Mouse (Mus musculus): ENCODE measurements at regions not wholly inside any gene's neighbourhood (a gene's known extent, or its start where the extent isn't known, plus 50 kb on each side); places are given as distances from the start of the nearest gene placed in this dataset.

- no peaks in the 10 kb centered on the region for H3K27me3 ChIP-seq (ENCODE audit: low read depth, poor library complexity, severe bottlenecking)
- no peak overlapping the region for H3K4me3 ChIP-seq
- no peak overlapping the region for H3K27ac ChIP-seq (replicated peaks)
- no peak for DNase-seq (ENCODE audit: low spot score)
- no peaks in the 10 kb centered on the region for H3K9me3 ChIP-seq (replicated peaks)
- no peaks in the 10 kb centered on the region for H3K36me3 ChIP-seq
- WGBS = 85% methylated on average over 2 of the region's 2 CpGs
- H3K4me1 ChIP-seq = no peaks in the 10 kb centered on the region
These were observed 230.4 kb downstream of the Gm21750 start for GRCm38 (mm10) chr14:73891451-73891850.

GRCm38 (mm10) chr14:73894844-73895243, 233.8 kb downstream of the Gm21750 start:
- no peak for DNase-seq (ENCODE audit: low spot score)
- H3K27ac ChIP-seq (replicated peaks) = no peak overlapping the region
- H3K36me3 ChIP-seq = no peaks in the 10 kb centered on the region
- no peaks in the 10 kb centered on the region for H3K4me1 ChIP-seq
- H3K27me3 ChIP-seq (ENCODE audit: low read depth, poor library complexity, severe bottlenecking) = no peaks in the 10 kb centered on the region
- no peak overlapping the region for H3K4me3 ChIP-seq
- H3K9me3 ChIP-seq (replicated peaks) = no peaks in the 10 kb centered on the region
- WGBS = 81% methylated on average over 2 of the region's 2 CpGs

- H3K27ac ChIP-seq (replicated peaks) = no peak overlapping the region
- 76% methylated on average over 3 of the region's 3 CpGs for WGBS
- no peak for DNase-seq (ENCODE audit: low spot score)
- no peaks in the 10 kb centered on the region for H3K4me1 ChIP-seq
- H3K27me3 ChIP-seq (ENCODE audit: low read depth, poor library complexity, severe bottlenecking) = no peaks in the 10 kb centered on the region
- no peaks in the 10 kb centered on the region for H3K36me3 ChIP-seq
- H3K4me3 ChIP-seq = no peak overlapping the region
- H3K9me3 ChIP-seq (replicated peaks) = no peaks in the 10 kb centered on the region
These were observed 234.2 kb downstream of the Gm21750 start for GRCm38 (mm10) chr14:73895266-73895665.

- no peaks in the 10 kb centered on the region for H3K36me3 ChIP-seq
- no peak overlapping the region for H3K27ac ChIP-seq (replicated peaks)
- no peaks in the 10 kb centered on the region for H3K27me3 ChIP-seq (ENCODE audit: low read depth, poor library complexity, severe bottlenecking)
- DNase-seq (ENCODE audit: low spot score) = no peak
- no peaks in the 10 kb centered on the region for H3K4me1 ChIP-seq
- H3K9me3 ChIP-seq (replicated peaks) = no peaks in the 10 kb centered on the region
- H3K4me3 ChIP-seq = no peak overlapping the region
These were observed 238.1 kb downstream of the Gm21750 start for GRCm38 (mm10) chr14:73899078-73899477.

DNA sequence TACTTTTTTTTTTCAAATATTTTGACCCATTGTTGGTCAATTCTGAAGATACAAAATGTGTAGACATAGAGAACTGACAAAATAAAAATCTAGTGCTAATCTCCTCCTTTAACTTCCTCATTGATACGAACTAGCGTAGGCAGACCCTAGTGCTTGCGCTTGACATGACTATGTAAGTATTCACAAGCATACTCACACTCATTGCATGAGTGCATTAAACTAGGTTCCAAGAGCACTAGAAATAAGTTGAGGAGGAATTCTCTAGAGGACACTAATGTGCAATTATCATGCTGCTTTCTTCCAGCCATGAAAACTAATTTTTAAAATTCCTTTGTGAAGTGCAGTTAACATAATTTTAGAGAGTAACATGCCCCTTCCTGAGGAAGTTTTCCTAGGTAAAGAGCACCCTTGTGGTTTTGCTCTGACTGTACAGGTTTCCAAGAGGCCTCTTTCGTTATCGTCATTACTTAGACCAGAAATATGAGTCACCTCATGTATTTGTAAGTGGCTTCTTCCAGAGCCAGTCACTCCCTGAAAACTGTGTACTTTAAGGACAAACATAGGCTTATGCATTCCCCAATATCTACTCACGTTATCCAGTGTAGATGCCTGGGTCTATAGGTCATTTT, 241.2 kb downstream of the Gm21750 start:
- Histone ChIP-seq H3K4me3 (no peak overlapping the region), H3K27ac (replicated peaks) (no peak overlapping the region), H3K4me1 (no peaks in the 10 kb centered on the region), H3K9me3 (replicated peaks) (no peaks in the 10 kb centered on the region), H3K27me3 (ENCODE audit: low read depth, poor library complexity, severe bottlenecking) (no peaks in the 10 kb centered on the region), H3K36me3 (no peaks in the 10 kb centered on the region)
- DNase-seq (ENCODE audit: low spot score) = no peak
- WGBS = 93% methylated on average over 6 of the region's 6 CpGs

DNA sequence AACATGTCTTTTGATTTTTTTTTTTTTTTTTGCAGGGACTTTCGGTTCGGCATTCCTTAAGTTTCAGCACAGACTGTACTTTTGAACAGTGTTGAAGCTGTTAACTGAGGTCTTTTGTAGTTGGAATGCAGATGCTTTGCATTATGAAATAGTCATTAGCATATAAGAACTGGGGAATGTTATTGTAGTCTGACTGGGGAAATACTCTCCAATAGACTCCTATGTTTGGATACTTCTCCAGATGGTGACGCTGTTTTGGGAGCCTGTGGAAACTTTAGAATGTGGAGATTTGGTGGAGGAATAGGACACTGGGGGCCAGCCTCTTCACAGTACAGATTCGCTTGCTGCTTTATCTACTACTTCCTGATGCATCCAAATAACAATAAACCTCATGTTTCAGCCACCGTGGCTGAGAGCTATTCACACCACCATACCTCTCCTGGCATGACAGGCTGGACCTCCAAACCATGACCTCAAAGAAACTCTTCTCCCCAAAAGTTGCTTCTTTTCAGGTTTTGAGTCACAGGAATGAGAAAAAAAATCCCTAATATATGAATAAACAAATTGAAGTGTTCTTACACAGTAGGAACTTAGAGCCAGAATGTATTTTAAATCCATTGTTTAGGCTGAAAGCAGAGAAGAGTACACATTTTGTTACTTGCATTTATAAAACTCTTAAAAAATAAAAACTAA, 252.9 kb downstream of the Gm21750 start:
- no peak overlapping the region for H3K27ac ChIP-seq (replicated peaks)
- H3K9me3 ChIP-seq (replicated peaks) = no peaks in the 10 kb centered on the region
- H3K27me3 ChIP-seq (ENCODE audit: low read depth, poor library complexity, severe bottlenecking) = no peaks in the 10 kb centered on the region
- H3K36me3 ChIP-seq = no peaks in the 10 kb centered on the region
- no peak for DNase-seq (ENCODE audit: low spot score)
- no peak overlapping the region for H3K4me3 ChIP-seq
- H3K4me1 ChIP-seq = no peaks in the 10 kb centered on the region
- WGBS = 79% methylated on average over 5 of the region's 5 CpGs

- Histone ChIP-seq H3K27me3 (ENCODE audit: low read depth, poor library complexity, severe bottlenecking) (no peaks in the 10 kb centered on the region), H3K4me3 (no peak overlapping the region), H3K4me1 (no peaks in the 10 kb centered on the region), H3K27ac (replicated peaks) (no peak overlapping the region), H3K36me3 (no peaks in the 10 kb centered on the region), H3K9me3 (replicated peaks) (no peaks in the 10 kb centered on the region)
- DNase-seq (ENCODE audit: low spot score) = no peak
These were observed 255.0 kb downstream of the Gm21750 start for GRCm38 (mm10) chr14:73915990-73916389.

GRCm38 (mm10) chr14:73931095-73931494, 270.1 kb downstream of the Gm21750 start:
- Histone ChIP-seq H3K4me3 (no peak overlapping the region), H3K4me1 (no peaks in the 10 kb centered on the region), H3K27ac (replicated peaks) (no peak overlapping the region), H3K27me3 (ENCODE audit: low read depth, poor library complexity, severe bottlenecking) (no peaks in the 10 kb centered on the region), H3K36me3 (no peaks in the 10 kb centered on the region), H3K9me3 (replicated peaks) (no peaks in the 10 kb centered on the region)
- no peak for DNase-seq (ENCODE audit: low spot score)
- WGBS = 73% methylated on average over 2 of the region's 2 CpGs

DNA sequence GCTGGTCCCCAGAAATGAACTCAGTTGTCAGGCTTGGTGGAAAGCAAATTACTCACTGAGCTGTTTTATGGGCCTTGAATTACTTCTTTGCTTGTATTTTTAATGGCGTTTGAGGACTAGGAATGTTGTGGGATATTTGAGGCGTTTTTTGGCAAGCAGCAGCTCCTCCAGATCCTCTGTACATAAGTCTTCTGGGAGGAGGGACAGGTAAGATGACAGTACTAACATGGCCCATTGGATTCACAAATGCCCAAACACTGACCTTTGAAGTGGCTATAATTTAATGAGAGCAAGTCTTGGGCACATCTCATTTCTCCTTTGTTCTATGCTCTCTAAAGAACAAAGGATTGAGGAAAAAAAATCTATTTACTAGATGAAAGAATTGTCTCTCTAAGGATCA, 286.3 kb downstream of the Gm21750 start:
- Histone ChIP-seq H3K9me3 (replicated peaks) (no peaks in the 10 kb centered on the region), H3K27ac (replicated peaks) (no peak overlapping the region), H3K36me3 (no peaks in the 10 kb centered on the region), H3K27me3 (ENCODE audit: low read depth, poor library complexity, severe bottlenecking) (no peaks in the 10 kb centered on the region), H3K4me1 (no peaks in the 10 kb centered on the region), H3K4me3 (no peak overlapping the region)
- no peak for DNase-seq (ENCODE audit: low spot score)
- WGBS = 65% methylated on average over 2 of the region's 2 CpGs

GRCm38 (mm10) chr14:73952511-73952910, 291.5 kb downstream of the Gm21750 start:
- no peaks in the 10 kb centered on the region for H3K4me1 ChIP-seq
- no peaks in the 10 kb centered on the region for H3K36me3 ChIP-seq
- DNase-seq (ENCODE audit: low spot score) = no peak
- 87% methylated on average over 4 of the region's 4 CpGs for WGBS
- no peaks in the 10 kb centered on the region for H3K27me3 ChIP-seq (ENCODE audit: low read depth, poor library complexity, severe bottlenecking)
- no peak overlapping the region for H3K4me3 ChIP-seq
- H3K27ac ChIP-seq (replicated peaks) = no peak overlapping the region
- no peaks in the 10 kb centered on the region for H3K9me3 ChIP-seq (replicated peaks)

DNA sequence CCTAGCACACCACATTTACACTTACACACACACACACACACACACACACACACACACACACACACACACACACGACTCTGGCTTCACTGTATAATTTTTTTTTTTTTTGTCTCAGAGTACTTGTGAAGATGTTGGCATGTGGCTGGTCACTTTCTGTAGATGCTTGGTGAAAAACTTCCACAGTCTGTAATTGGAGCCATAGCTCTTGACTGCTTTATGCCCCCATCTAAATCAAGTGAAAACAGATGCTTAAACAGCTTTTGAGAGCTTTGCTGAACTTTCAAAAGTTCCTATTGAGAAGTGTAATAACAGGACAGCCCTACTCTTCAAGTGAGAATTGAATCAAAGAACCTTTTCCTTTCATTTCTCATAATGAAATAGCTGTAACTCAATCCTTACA, 317.7 kb downstream of the Gm21750 start:
- no peaks in the 10 kb centered on the region for H3K27me3 ChIP-seq (ENCODE audit: low read depth, poor library complexity, severe bottlenecking)
- no peak overlapping the region for H3K27ac ChIP-seq (replicated peaks)
- no peak overlapping the region for H3K4me3 ChIP-seq
- H3K36me3 ChIP-seq = no peaks in the 10 kb centered on the region
- no peaks in the 10 kb centered on the region for H3K9me3 ChIP-seq (replicated peaks)
- no peak for DNase-seq (ENCODE audit: low spot score)
- 82% methylated on average over 1 of the region's 1 CpGs for WGBS
- H3K4me1 ChIP-seq = no peaks in the 10 kb centered on the region

DNA sequence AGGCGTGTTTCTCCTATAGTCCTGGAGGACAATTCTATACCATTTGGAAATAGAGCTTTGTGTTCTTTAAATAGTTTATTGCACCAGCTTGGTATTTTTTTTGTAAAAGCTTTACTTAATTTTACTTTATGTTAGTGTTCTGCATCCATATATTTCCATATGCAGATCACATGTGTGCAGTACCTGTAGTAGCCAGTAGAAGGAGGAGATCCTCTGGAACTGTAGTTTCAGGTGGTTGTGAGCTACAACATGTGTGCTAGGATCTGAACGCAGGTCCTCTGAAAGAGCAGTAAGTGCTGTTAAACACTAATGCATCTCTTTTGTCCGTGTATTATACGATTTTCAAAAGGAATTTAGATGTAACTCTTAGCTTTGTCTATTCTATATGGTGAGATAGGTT, 335.2 kb downstream of the Gm21750 start:
- WGBS = 92% methylated on average over 4 of the region's 4 CpGs
- Histone ChIP-seq H3K4me3 (no peak overlapping the region), H3K4me1 (no peaks in the 10 kb centered on the region), H3K9me3 (replicated peaks) (no peaks in the 10 kb centered on the region), H3K36me3 (no peaks in the 10 kb centered on the region), H3K27me3 (ENCODE audit: low read depth, poor library complexity, severe bottlenecking) (no peaks in the 10 kb centered on the region), H3K27ac (replicated peaks) (no peak overlapping the region)
- DNase-seq (ENCODE audit: low spot score) = no peak

DNA sequence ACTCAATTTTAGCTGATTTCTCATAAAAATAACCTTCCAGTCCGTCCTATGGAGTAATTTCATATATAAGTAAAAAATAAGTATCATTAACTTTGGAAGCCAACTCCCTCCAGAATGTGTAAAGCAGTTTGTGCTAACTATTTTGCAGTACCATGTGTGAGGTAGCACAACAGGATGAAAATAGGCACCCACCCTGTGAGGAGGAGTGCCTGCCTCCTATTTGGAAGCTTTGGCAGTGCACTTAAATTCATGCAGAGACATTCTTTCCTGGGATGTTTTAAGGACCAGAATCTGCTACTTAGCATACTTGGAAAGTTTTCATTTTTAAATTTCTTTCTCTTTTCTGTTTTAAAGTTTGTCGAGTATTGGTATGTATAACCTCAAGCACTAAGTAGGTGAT, 336.8 kb downstream of the Gm21750 start:
- no peak for DNase-seq (ENCODE audit: low spot score)
- H3K27me3 ChIP-seq (ENCODE audit: low read depth, poor library complexity, severe bottlenecking) = no peaks in the 10 kb centered on the region
- WGBS = 91% methylated on average over 2 of the region's 2 CpGs
- H3K4me3 ChIP-seq = no peak overlapping the region
- no peak overlapping the region for H3K27ac ChIP-seq (replicated peaks)
- H3K36me3 ChIP-seq = no peaks in the 10 kb centered on the region
- no peaks in the 10 kb centered on the region for H3K9me3 ChIP-seq (replicated peaks)
- no peaks in the 10 kb centered on the region for H3K4me1 ChIP-seq
